Mouse (Mus musculus) cerebellum, adult 2 months (tissue): ENCODE results near the gene Sde2. TPM values are rescaled to one million over a fixed set of nuclear protein-coding genes. Genes with fewer than 3 reads are reported as not detected.
"Not testable (repeated sequence)": the region's sequence is repeated elsewhere in the genome, so short reads cannot be mapped to it uniquely, and the experiment has no call there.

ENCODE experiments used
- DNase-seq, 2 experiments: peaks; one replicate each; pipeline ENCODE4 v3.0.0; 2021
- H3K27ac ChIP-seq: fragments of 200-500 bp; 2 replicates; pipeline ENCODE4 v1.5.1; 2012; ENCODE audit warnings: low read length, control low read depth, inconsistent platforms; ENCODE audit not compliant: insufficient read depth
- H3K27me3 ChIP-seq: fragments of 200-500 bp; 2 replicates; pipeline ENCODE4 v1.6.1; 2012; ENCODE audit warnings: inconsistent platforms, mild to moderate bottlenecking, low read length, moderate library complexity; ENCODE audit not compliant: control insufficient read depth, insufficient read depth
- H3K4me1 ChIP-seq: fragments of 200-500 bp; 2 replicates; pipeline ENCODE4 v1.6.1; 2011; ENCODE audit warnings: low read length; ENCODE audit not compliant: control insufficient read depth, insufficient read depth
- H3K4me3 ChIP-seq: fragments of 200-500 bp; replicated peaks from 2 replicates; pipeline ENCODE3; 2011; ENCODE audit warnings: mild to moderate bottlenecking, low read depth, low read length, control low read depth; ENCODE audit not compliant: insufficient read depth
- CTCF ChIP-seq: fragments of 200-500 bp; IDR thresholded peaks from 2 replicates; pipeline ENCODE4 v1.5.1; 2011; ENCODE audit warnings: low read depth, mild to moderate bottlenecking, control low read depth, low read length, moderate library complexity, borderline replicate concordance; ENCODE audit not compliant: insufficient read depth
- POLR2A ChIP-seq: fragments of 200-500 bp; IDR thresholded peaks from 2 replicates; pipeline ENCODE4 v1.6.1; 2011; ENCODE audit warnings: low read length, control low read depth, borderline replicate concordance; ENCODE audit not compliant: insufficient read depth
- WGBS: fragments of 180-500 bp; shearing (Covaris S2); methylation state at CpG from one replicate; pipeline ENCODE4 v1.1.7; 2018; 5-methylcytosine and 5-hydroxymethylcytosine counted together
- polyA plus RNA-seq: library from polyadenylated mRNA; depleted of rRNA; stranded (reverse); fragments of >200 nt; gene quantifications from 2 replicates; pipeline ENCODE4 v1.2.3, GENCODE M21; 2012

The Sde2 gene
- polyA plus RNA-seq, 1 experiment, result 16.8 TPM

DNA sequence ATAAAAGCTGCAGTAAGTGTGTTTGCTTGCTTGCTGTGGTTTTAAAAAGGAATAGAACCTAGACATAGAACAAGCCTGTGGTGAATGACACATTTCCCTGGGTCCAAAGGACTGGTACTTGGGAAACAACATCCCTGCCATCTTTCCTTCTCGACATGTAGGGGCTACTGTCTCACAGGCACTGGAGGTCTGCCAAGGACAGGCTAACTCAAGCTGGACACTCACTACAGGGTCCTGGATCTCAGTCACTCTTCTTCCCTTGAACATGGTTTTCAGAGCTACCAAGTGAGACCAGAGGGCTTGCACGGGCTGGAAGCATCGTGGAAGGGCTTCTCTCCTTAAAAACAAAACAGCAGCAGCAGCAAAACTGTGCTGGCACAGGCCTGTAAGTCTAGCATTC is 27.2 kb upstream of the Sde2 start:
- no peak for DNase-seq
- no peaks in the 10 kb centered on the region for H3K4me1 ChIP-seq
- no peak for TF ChIP-seq CTCF
- no peak for TF ChIP-seq POLR2A
- 5% methylated on average over 3 of the region's 3 CpGs for WGBS
- no peak overlapping the region for H3K27ac ChIP-seq
- H3K4me3 ChIP-seq, result no peak overlapping the region
- H3K27me3 ChIP-seq, result no peaks in the 10 kb centered on the region

DNA sequence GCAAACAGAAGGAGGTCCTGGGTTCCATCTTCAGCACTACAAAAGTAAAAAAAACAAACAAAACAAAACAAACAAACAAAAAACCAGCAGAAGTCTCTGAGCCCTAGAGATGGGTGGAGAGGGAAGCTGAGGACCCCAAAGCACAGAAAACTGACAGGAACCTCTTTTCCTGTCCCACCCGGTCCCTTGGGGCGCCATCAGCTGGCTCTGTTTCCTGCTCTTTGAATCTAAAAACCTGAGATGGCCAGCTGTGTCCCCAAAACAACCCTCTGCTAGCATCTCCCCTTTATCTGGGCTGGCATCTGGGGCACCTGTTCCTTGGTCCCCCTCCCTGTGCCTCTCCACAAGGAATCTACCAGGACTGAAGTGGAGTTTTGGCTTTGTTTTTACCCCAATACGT is 26.2 kb upstream of the Sde2 start:
- DNase-seq, result no peak
- Histone ChIP-seq H3K27me3 (no peaks in the 10 kb centered on the region), H3K27ac (no peak overlapping the region), H3K4me1 (no peaks in the 10 kb centered on the region), H3K4me3 (no peak overlapping the region)
- no peak for TF ChIP-seq CTCF
- no peak for TF ChIP-seq POLR2A
- 75% methylated on average over 3 of the region's 3 CpGs for WGBS

DNA sequence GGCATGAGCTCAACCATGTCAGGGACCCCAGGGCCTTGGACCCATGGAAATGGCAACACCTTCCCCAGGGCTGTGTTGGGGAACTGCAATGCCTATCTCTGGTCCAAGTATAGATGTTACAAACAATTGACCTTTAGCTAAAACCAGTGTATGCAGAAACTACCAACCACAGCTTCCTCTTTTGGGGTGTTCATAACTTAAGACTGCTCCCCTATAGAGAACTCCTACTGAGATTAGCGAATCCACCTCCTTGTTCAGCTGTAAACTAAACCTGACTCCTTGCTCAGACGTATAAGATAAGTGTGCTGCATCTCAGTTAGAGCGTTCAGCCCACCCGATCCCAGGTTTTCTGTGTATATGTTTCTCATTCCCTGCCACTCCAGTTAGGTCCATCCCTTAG is 24.3 kb upstream of the Sde2 start:
- no peak for DNase-seq
- Histone ChIP-seq H3K27ac (no peak overlapping the region), H3K27me3 (no peaks in the 10 kb centered on the region), H3K4me1 (no peaks in the 10 kb centered on the region), H3K4me3 (no peak overlapping the region)
- whole genome bisulfite sequencing, result 95% methylated on average over 4 of the region's 4 CpGs
- TF ChIP-seq POLR2A (no peak), CTCF (no peak)

DNA sequence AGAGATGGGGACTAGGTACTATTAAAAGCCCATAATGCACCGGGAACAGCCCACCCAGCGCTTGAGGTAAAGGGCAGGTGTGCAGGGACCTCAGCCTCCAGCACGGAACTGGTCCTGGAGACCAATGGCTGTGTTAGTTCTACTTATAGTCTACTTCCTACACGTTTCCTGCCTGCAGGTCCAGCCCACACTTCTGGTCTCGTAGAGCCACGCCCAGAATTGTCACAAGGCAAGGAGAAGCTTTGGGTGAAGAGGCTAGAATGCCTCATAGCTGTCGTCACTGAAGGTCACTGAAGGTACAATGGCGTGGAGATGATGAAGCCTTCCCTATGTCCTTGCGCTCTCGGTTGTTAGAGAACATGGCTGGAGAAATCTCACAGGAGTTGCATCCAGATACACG is 21.2 kb upstream of the Sde2 start:
- DNase-seq, result no peak
- Histone ChIP-seq H3K27ac (no peak overlapping the region), H3K27me3 (no peaks in the 10 kb centered on the region), H3K4me1 (no peaks in the 10 kb centered on the region), H3K4me3 (no peak overlapping the region)
- 87% methylated on average over 11 of the region's 11 CpGs for WGBS
- TF ChIP-seq CTCF (no peak), POLR2A (no peak)

DNA sequence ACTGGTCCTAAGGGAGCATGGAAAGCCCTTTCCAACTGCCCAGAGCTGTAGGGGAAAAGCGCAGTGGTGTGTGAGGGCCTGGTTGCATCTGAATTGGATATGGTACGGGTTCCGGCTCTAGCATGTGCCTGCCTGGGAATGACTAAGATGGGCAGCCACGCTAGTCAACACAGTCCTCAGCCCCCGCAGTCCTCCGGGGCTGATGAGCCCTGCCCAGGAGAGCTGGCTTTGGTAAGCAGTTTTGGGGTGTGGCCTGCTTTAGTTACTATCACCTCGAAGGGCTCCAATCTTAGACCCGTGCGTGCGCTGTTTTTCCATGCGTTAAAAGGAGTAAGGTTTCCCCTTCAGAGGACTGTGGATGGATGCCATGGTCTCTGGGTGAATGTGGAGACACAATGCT is 20.8 kb upstream of the Sde2 start:
- H3K27me3 ChIP-seq, result no peaks in the 10 kb centered on the region
- no peaks in the 10 kb centered on the region for H3K4me1 ChIP-seq
- H3K27ac ChIP-seq, result no peak overlapping the region
- 86% methylated on average over 11 of the region's 11 CpGs for WGBS
- H3K4me3 ChIP-seq, result no peak overlapping the region
- TF ChIP-seq CTCF, result no peak
- no peak for TF ChIP-seq POLR2A
- no peak for DNase-seq

DNA sequence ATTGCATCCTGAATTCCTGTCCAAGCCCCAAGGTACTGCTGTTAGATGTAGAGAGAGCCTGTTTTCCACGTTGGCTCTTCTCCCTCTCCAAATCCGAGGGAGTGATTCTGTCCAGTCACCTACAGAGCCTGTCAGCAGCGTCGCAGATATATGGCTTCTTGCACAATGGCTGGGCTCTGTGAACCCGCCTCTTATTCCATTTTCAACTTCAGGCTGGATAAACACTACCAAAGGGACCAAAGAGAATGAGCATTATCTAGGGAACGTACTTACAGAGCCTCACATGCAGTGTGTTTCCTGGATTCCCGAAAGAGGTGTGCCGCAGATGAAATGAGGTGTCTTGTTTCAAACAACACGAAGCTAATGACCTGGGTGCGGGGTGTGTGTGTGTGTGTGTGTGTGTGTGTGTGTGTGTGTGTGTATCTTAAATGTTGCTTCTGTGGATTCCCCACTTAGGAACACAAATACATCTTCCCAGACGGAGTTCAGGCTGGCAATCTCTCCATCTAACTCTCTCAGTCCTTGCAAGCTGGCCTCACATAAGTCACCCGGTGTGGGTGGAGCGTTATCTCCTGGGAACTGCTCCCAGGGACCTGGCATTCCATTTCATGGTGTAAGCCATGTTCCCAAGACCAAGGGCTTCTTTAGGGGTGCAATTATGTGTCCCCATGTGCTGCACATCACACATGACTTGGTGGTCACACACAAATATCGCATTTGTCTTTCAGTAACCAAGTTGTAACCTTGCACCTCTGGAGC is 20.2 kb upstream of the Sde2 start:
- WGBS, result 70% methylated on average over 14 of the region's 14 CpGs
- no peak for TF ChIP-seq CTCF
- no peak for TF ChIP-seq POLR2A
- H3K27ac ChIP-seq, result no peak overlapping the region

DNA sequence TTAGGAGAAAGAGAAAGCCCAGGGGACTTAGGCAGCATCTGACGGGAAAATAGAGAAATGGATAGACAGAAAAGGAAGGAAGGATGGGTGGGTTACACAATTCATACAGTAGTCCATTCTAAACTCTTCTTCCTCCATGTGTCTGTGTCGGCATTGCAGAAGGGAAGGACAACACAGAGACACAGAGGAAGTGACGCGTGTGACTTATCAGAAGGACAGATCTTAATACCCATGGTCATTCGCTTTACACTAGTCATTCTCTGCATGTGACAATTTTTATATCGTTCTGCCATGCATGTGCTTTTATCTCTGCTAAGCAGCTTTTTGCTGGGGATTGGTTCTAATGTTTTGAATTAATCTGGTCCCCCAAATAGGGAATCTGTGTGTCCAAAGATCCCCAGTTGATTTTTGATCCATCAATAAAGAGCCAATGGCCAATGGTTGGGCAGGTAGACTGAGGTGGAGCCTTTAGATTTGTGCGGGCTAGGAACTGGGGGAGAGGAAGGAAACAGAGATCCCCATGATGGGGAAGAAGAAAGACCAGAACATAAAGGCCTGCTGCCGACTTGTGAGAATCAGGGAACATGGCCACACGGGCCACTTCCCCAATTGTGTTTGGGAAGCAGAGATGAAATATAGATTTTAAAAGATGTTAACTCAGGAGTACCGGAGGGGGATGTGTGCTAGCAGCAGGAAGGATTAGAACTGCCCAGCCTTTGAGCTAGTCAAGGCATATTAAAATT is 15.5 kb upstream of the Sde2 start:
- no peak for TF ChIP-seq CTCF
- TF ChIP-seq POLR2A, result no peak
- Histone ChIP-seq H3K27ac (no peak overlapping the region), H3K27me3 (no peaks in the 10 kb centered on the region), H3K4me1 (no peaks in the 10 kb centered on the region), H3K4me3 (no peak overlapping the region)
- 83% methylated on average over 10 of the region's 10 CpGs for WGBS
- no peak for DNase-seq

More for the DNA sequence above, 20.2 kb upstream of the Sde2 start:
- H3K4me3 ChIP-seq, result no peak overlapping the region
- no peak for DNase-seq
- H3K4me1 ChIP-seq, result no peaks in the 10 kb centered on the region
- H3K27me3 ChIP-seq, result no peaks in the 10 kb centered on the region

DNA sequence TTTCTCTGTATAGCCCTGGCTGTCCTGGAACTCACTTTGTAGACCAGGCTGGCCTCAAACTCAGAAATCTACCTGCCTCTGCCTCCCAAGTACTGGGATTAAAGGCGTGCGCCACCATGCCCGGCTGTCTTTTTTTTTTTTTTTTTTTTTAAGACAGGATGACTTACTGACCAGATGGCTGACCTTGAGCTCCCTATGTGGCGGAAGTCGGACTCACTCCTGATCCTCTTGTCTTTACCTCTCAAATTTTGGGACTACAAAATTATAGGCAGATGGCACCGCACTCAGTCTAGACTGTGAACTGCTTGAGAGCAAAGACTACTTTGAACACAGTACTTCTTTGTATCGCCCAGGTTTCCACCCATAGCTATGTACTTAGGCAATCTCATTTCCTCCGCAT is 14.5 kb upstream of the Sde2 start:
- WGBS, result 72% methylated on average over 8 of the region's 8 CpGs

More for the DNA sequence above, 14.5 kb upstream of the Sde2 start:
- H3K4me3 ChIP-seq, DNase-seq, H3K27me3 ChIP-seq, H3K4me1 ChIP-seq, H3K27ac ChIP-seq: not testable (repeated sequence)
